Mouse (Mus musculus) erythroblast, adult 5-6 weeks (primary cell): Measurements from ENCODE around the gene Tpbpb. TPM values are rescaled to one million over a fixed set of nuclear protein-coding genes. Genes with fewer than 3 reads are reported as not detected.
"Not testable (repeated sequence)": the region's sequence is repeated elsewhere in the genome, so short reads cannot be mapped to it uniquely, and the experiment has no call there.

Source experiments
- ATAC-seq: replicated peaks from 2 replicates; pipeline ENCODE4 v1.8.0; 2016; ENCODE audit warnings: moderate number of reproducible peaks, mild to moderate bottlenecking, moderate TSS enrichment, inconsistent platforms; ENCODE audit not compliant: poor library complexity, low FRiP score, severe bottlenecking
- total RNA-seq, 2 experiments: library from RNA; stranded (forward) in 1 of 2; stranded (reverse) in 1 of 2; fragments of 150-400 nt in 1 of 2; fragments of 200-764, 138-1000 nt in 1 of 2; gene quantifications; 2 replicates each; pipeline versions ENCODE4 v1.2.3 to v1.2.4; 2015 to 2017; ENCODE audit warnings: low replicate concordance in 2 of 2

The Tpbpb gene
- total RNA-seq (2015; ENCODE audit: low replicate concordance) = not detected in 2 replicates
- not detected in 2 replicates for total RNA-seq (2017; ENCODE audit: low replicate concordance)

- ATAC-seq = not testable (repeated sequence)
Measured at GRCm38 (mm10) chr13:60904780-60905179, at the start of gene Tpbpb. Tpbpb (minus strand) TSS chr13:60904880.

- ATAC-seq = not testable (repeated sequence)
Measured at GRCm38 (mm10) chr13:60941884-60942283, 37.2 kb upstream of the Tpbpb start, which contains the start of gene Tpbpa. Tpbpa (minus strand) TSS chr13:60941984.

- ATAC-seq = no peak
Measured at GRCm38 (mm10) chr13:60936500-60936901, 31.8 kb upstream of the Tpbpb start, which contains the start of the genes Gm49391 and Ctla2a. Gm49391 (minus strand) TSS chr13:60936571. Ctla2a (minus strand) TSS chr13:60936625.

DNA sequence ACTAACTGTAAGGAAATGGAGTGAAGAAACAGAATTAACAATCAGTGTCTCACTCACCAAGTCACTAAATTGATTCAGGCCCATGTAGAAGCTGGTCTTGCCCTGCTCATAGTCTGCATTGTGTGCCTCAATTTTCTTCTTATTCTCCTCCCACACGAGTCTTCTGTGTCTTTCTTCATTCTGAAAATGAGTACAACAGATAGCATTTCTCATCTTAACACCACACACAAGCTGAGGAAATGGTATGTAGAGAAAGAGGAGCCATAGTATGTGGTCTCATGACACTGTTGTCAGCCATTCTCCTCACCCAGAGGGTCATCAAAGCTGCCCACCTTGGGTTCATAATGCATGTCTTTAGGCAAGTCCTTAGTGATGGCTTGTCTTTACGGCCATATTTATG, 30.8 kb upstream of the Tpbpb start, which contains the start of gene Gm49393:
Gene Gm49393 (minus strand): TSS at position 101 of the 400 bp plus-strand sequence.
- ATAC-seq = not testable (repeated sequence)

DNA sequence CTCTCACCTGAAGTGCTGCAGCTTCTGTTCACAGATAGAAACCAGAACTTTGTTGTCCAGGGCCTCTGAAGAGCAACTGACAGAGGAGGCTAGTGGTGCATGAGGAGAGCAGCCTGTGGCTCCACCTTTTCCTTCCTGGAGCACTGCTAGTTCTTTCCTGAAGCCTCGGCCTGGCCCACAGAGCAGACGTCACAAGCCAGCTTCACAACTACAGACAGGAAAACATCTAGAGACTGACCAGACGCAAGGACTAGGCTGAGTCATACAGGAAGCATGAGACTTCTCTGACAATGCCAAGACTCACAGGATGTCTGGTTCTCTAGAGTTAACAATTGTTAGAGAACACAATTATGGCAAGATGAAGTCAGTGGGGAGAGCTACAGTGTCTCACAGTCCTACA, 7.4 kb downstream of the Tpbpb start, which contains the start of gene Ctla2b:
Gene Ctla2b (minus strand): TSS at position 120 of the 400 bp plus-strand sequence.
- no peak for ATAC-seq

DNA sequence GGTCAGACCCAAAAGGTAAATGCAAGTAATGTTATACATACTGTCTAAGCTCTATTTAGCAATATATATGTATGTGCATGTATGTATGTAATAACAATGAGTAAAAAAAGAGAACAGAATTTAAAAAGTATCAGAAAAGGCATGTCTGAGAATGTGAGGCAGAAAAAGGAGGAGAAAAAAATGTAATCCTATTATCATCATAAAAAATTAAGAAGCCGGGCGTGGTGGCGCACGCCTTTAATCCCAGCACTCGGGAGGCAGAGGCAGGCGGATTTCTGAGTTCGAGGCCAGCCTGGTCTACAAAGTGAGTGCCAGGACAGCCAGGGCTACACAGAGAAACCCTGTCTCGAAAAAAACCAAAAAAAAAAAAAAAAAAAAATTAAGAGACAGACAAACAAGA, 7.9 kb downstream of the Tpbpb start, which contains the start of gene Gm49392:
Gene Gm49392 (minus strand): TSS at position 101 of the 400 bp plus-strand sequence.
- ATAC-seq = not testable (repeated sequence)

GRCm38 (mm10) chr13:60895406-60896160, 9.1 kb downstream of the Tpbpb start:
- ATAC-seq = no peak

GRCm38 (mm10) chr13:60892301-60892700, 12.4 kb downstream of the Tpbpb start:
- ATAC-seq = no peak

- ATAC-seq = no peak
Measured at GRCm38 (mm10) chr13:60864281-60864680, 40.4 kb downstream of the Tpbpb start, which contains the start of gene 4930486L24Rik. 4930486L24Rik (minus strand) TSS chr13:60864475.

Other genes starting within 250 kb of the Tpbpb start
- not detected in 2 replicates for gene BC051665, start 118.5 kb downstream of the Tpbpb start, total RNA-seq (2015; ENCODE audit: low replicate concordance)
- gene BC051665, start 118.5 kb downstream of the Tpbpb start, total RNA-seq (2017; ENCODE audit: low replicate concordance) = not detected in 2 replicates
- gene Ctsll3, start 102.0 kb downstream of the Tpbpb start, total RNA-seq (2015; ENCODE audit: low replicate concordance) = not detected in 2 replicates
- not detected in 2 replicates for gene Ctsll3, start 102.0 kb downstream of the Tpbpb start, total RNA-seq (2017; ENCODE audit: low replicate concordance)
- gene 4930486L24Rik, start 40.4 kb downstream of the Tpbpb start, total RNA-seq (2015; ENCODE audit: low replicate concordance) = not detected in 2 replicates
- gene 4930486L24Rik, start 40.4 kb downstream of the Tpbpb start, total RNA-seq (2017; ENCODE audit: low replicate concordance) = not detected in 2 replicates
- gene Gm49392, start 8.0 kb downstream of the Tpbpb start, total RNA-seq (2015; ENCODE audit: low replicate concordance) = not detected in 2 replicates
- gene Gm49392, start 8.0 kb downstream of the Tpbpb start, total RNA-seq (2017; ENCODE audit: low replicate concordance) = not detected in 2 replicates
- gene Ctla2b, start 7.4 kb downstream of the Tpbpb start, total RNA-seq (2015; ENCODE audit: low replicate concordance) = 5.4 TPM in 1 of 2 replicates, not detected in the other
- 0.43 TPM in 1 of 2 replicates, not detected in the other for gene Ctla2b, start 7.4 kb downstream of the Tpbpb start, total RNA-seq (2017; ENCODE audit: low replicate concordance)
- gene Gm49393, start 30.7 kb upstream of the Tpbpb start, total RNA-seq (2015; ENCODE audit: low replicate concordance) = not detected in 2 replicates
- not detected in 2 replicates for gene Gm49393, start 30.7 kb upstream of the Tpbpb start, total RNA-seq (2017; ENCODE audit: low replicate concordance)
- gene Gm49391, start 31.7 kb upstream of the Tpbpb start, total RNA-seq (2015; ENCODE audit: low replicate concordance) = not detected in 2 replicates
- gene Gm49391, start 31.7 kb upstream of the Tpbpb start, total RNA-seq (2017; ENCODE audit: low replicate concordance) = 2.5 TPM in 1 of 2 replicates, not detected in the other
- gene Ctla2a, start 31.7 kb upstream of the Tpbpb start, total RNA-seq (2015; ENCODE audit: low replicate concordance) = 2.5 and 13.6 TPM in 2 replicates
- gene Ctla2a, start 31.7 kb upstream of the Tpbpb start, total RNA-seq (2017; ENCODE audit: low replicate concordance) = 8.2 TPM in 1 of 2 replicates, not detected in the other
- gene Tpbpa, start 37.1 kb upstream of the Tpbpb start, total RNA-seq (2015; ENCODE audit: low replicate concordance) = not detected in 2 replicates
- gene Tpbpa, start 37.1 kb upstream of the Tpbpb start, total RNA-seq (2017; ENCODE audit: low replicate concordance) = not detected in 2 replicates
- gene Ctsj, start 101.1 kb upstream of the Tpbpb start, total RNA-seq (2015; ENCODE audit: low replicate concordance) = not detected in 2 replicates
- not detected in 2 replicates for gene Ctsj, start 101.1 kb upstream of the Tpbpb start, total RNA-seq (2017; ENCODE audit: low replicate concordance)
- not detected in 2 replicates for gene Ctsq, start 135.8 kb upstream of the Tpbpb start, total RNA-seq (2015; ENCODE audit: low replicate concordance)
- gene Ctsq, start 135.8 kb upstream of the Tpbpb start, total RNA-seq (2017; ENCODE audit: low replicate concordance) = not detected in 2 replicates